Mouse (Mus musculus): ENCODE measurements at regions not wholly inside any gene's neighbourhood (a gene's known extent, or its start where the extent isn't known, plus 50 kb on each side); places are given as distances from the start of the nearest gene placed in this dataset.

DNA sequence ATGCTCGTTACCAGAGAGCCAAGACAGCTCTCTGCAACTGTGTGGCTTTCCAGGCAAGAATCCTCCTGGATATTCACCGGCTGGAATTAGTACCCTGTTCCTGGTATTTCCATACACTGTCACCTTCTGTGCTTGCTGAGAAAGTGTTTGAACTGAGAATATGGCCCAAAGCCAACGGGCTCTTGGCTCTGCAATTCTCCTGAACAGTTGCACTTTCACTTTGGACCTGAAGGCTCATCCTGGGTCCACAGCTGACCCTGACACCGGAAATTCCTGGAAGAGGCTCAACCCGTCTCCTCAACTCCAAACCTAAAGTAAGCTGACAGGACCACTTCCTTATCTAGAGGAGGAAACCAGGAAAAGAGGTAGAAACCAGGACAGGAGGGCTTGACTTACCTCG, 69.7 kb upstream of the Ipo5 start:
- H3K27ac ChIP-seq (replicated peaks) = no peak overlapping the region
- H3K9me3 ChIP-seq = no peaks in the 10 kb centered on the region
- no peak overlapping the region for H3K4me3 ChIP-seq
- H3K4me2 ChIP-seq (replicated peaks) = no peak overlapping the region
- no peaks in the 10 kb centered on the region for H3K36me3 ChIP-seq
- no peaks in the 10 kb centered on the region for H3K4me1 ChIP-seq
- ATAC-seq (replicated peaks) = no peak
- H3K27me3 ChIP-seq = no peaks in the 10 kb centered on the region
- 80% methylated on average over 6 of the region's 6 CpGs for WGBS
- no peak overlapping the region for H3K9ac ChIP-seq (replicated peaks)

- no peak overlapping the region for H3K4me3 ChIP-seq
- 0 out of 2 replicates have a peak, but pooled peaks cover 6% of the 10 kb centered on the region for H3K4me1 ChIP-seq
- no peak overlapping the region for H3K4me2 ChIP-seq (replicated peaks)
- no peak for ATAC-seq (replicated peaks)
- no peaks in the 10 kb centered on the region for H3K27me3 ChIP-seq
- no peak overlapping the region for H3K9ac ChIP-seq (replicated peaks)
- H3K27ac ChIP-seq (replicated peaks) = no peak overlapping the region
- H3K9me3 ChIP-seq = no peaks in the 10 kb centered on the region
- WGBS = 69% methylated on average over 2 of the region's 2 CpGs
- no peaks in the 10 kb centered on the region for H3K36me3 ChIP-seq
Measured at GRCm38 (mm10) chr14:120845172-120845571, 65.9 kb upstream of the Ipo5 start.

DNA sequence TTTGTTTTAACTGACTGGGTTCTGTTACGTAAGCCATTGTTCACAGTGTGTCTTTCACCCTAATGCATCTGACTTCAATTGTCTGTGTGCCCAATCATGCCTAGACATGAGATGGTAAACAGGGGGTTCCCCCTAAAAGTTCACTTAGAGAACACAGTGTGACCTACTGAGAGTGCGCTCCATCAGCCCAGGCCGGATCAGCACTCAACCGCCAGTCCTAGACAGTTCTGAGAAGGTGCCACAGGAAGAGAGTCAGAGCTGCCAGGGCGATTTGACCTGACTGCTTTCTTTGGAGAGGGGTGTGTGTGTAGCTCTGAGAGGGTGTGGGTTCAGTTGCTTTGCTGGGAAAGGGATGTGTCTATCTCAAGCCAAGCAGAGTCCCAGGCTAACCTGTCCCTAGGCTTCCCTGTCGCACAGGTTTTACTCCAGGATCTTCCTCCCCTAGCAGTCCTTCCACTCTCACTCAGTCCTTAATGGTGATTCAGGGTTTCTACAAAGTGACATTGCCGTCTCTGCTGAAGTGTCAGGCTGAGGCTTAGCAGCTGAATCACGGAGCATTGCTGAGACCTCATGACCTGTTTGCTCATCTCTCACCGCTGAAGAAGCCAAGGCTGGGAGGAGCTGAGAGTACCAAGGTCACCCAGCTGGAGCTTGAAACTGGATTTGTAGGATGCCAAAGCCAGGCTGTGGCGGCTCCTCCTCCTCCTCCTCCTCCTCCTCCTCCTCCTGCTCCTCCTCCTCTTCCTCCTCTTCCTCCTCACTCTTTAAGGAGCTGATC, 64.8 kb upstream of the Ipo5 start:
- H3K4me3 ChIP-seq = no peak overlapping the region
- H3K4me1 ChIP-seq = 0 out of 2 replicates have a peak, but pooled peaks cover 6% of the 10 kb centered on the region
- H3K27ac ChIP-seq (replicated peaks) = no peak overlapping the region
- no peaks in the 10 kb centered on the region for H3K36me3 ChIP-seq
- no peak for ATAC-seq (replicated peaks)
- no peaks in the 10 kb centered on the region for H3K27me3 ChIP-seq
- H3K9me3 ChIP-seq = no peaks in the 10 kb centered on the region
- WGBS = 73% methylated on average over 10 of the region's 10 CpGs
- no peak overlapping the region for H3K9ac ChIP-seq (replicated peaks)
- H3K4me2 ChIP-seq (replicated peaks) = no peak overlapping the region

- H3K4me1 ChIP-seq = 0 out of 2 replicates have a peak, but pooled peaks cover 6% of the 10 kb centered on the region
- WGBS = 76% methylated on average over 5 of the region's 5 CpGs
- no peak overlapping the region for H3K4me2 ChIP-seq (replicated peaks)
- H3K9ac ChIP-seq (replicated peaks) = no peak overlapping the region
- H3K36me3 ChIP-seq = no peaks in the 10 kb centered on the region
- ATAC-seq (replicated peaks) = no peak; the same call in 1 of the 2 replicates
- no peak overlapping the region for H3K27ac ChIP-seq (replicated peaks)
- no peak overlapping the region for H3K4me3 ChIP-seq
- H3K27me3 ChIP-seq = no peaks in the 10 kb centered on the region
- H3K9me3 ChIP-seq = no peaks in the 10 kb centered on the region
Measured at GRCm38 (mm10) chr14:120847006-120847405, 64.0 kb upstream of the Ipo5 start.

- Histone ChIP-seq H3K4me2 (replicated peaks) (no peak overlapping the region), H3K27me3 (no peaks in the 10 kb centered on the region), H3K4me3 (no peak overlapping the region), H3K4me1 (0 out of 2 replicates have a peak, but pooled peaks cover 6% of the 10 kb centered on the region), H3K9me3 (no peaks in the 10 kb centered on the region), H3K27ac (replicated peaks) (no peak overlapping the region), H3K9ac (replicated peaks) (no peak overlapping the region), H3K36me3 (no peaks in the 10 kb centered on the region)
- ATAC-seq (replicated peaks) = no peak
- WGBS = 40% methylated on average over 11 of the region's 11 CpGs
Measured at GRCm38 (mm10) chr14:120848083-120848951, 62.7 kb upstream of the Ipo5 start.

DNA sequence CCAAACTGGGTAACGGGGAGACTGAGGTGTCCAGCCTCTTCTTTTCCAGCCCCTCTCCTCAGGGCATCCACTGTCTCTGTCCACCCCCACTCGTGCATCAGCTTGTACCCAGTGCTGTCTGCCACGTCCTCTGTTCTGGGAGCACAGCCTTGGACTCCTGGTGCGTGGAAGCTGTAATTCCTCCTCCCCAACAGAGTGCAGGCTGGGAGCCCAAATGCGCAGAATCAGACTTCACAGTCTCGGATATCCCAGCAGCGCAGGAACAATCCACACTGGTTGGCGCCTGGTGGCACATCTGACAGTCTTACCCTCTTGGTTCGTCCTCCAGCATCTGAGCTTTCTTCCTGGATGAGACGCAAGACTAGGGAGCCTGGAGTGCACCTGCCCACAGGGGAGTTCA, 61.9 kb upstream of the Ipo5 start:
- Histone ChIP-seq H3K36me3 (no peaks in the 10 kb centered on the region), H3K4me2 (replicated peaks) (no peak overlapping the region), H3K4me1 (0 out of 2 replicates have a peak, but pooled peaks cover 6% of the 10 kb centered on the region), H3K27me3 (no peaks in the 10 kb centered on the region), H3K4me3 (no peak overlapping the region), H3K9ac (replicated peaks) (no peak overlapping the region), H3K9me3 (no peaks in the 10 kb centered on the region), H3K27ac (replicated peaks) (no peak overlapping the region)
- WGBS = 71% methylated on average over 10 of the region's 10 CpGs
- ATAC-seq (replicated peaks) = no peak

GRCm38 (mm10) chr14:120853643-120854042, 57.4 kb upstream of the Ipo5 start:
- 88% methylated on average over 5 of the region's 5 CpGs for WGBS
- Histone ChIP-seq H3K27ac (replicated peaks) (no peak overlapping the region), H3K9me3 (peaks cover 4% of the 10 kb centered on the region; the same call in 1 of the 2 replicates), H3K4me2 (replicated peaks) (no peak overlapping the region), H3K9ac (replicated peaks) (no peak overlapping the region), H3K36me3 (no peaks in the 10 kb centered on the region), H3K4me3 (no peak overlapping the region), H3K4me1 (no peaks in the 10 kb centered on the region), H3K27me3 (no peaks in the 10 kb centered on the region)
- no peak for ATAC-seq (replicated peaks)

GRCm38 (mm10) chr14:120854559-120854958, 56.5 kb upstream of the Ipo5 start:
- no peaks in the 10 kb centered on the region for H3K27me3 ChIP-seq
- peaks cover 4% of the 10 kb centered on the region; the same call in 1 of the 2 replicates for H3K9me3 ChIP-seq
- WGBS = 65% methylated on average over 7 of the region's 7 CpGs
- ATAC-seq (replicated peaks) = no peak
- no peak overlapping the region for H3K4me3 ChIP-seq
- H3K36me3 ChIP-seq = no peaks in the 10 kb centered on the region
- H3K9ac ChIP-seq (replicated peaks) = no peak overlapping the region
- H3K4me1 ChIP-seq = no peaks in the 10 kb centered on the region
- no peak overlapping the region for H3K4me2 ChIP-seq (replicated peaks)
- H3K27ac ChIP-seq (replicated peaks) = peak overlapping the region; percentile 50; the same call in 1 of the 2 replicates

GRCm38 (mm10) chr14:120855181-120855580, 55.8 kb upstream of the Ipo5 start:
- Histone ChIP-seq H3K4me3 (no peak overlapping the region), H3K36me3 (no peaks in the 10 kb centered on the region), H3K9ac (replicated peaks) (no peak overlapping the region), H3K4me1 (no peaks in the 10 kb centered on the region), H3K9me3 (peaks cover 4% of the 10 kb centered on the region; the same call in 1 of the 2 replicates), H3K27ac (replicated peaks) (peak overlapping the region; percentile 50), H3K27me3 (no peaks in the 10 kb centered on the region), H3K4me2 (replicated peaks) (no peak overlapping the region)
- whole genome bisulfite sequencing = 85% methylated on average over 13 of the region's 13 CpGs
- ATAC-seq (replicated peaks) = peak; percentile 61; the same call in 1 of the 2 replicates
